Mouse (Mus musculus) ovary, postnatal 10 days (tissue): ENCODE data around the gene Atp10b.

Experiments used
- DNase-seq: peaks from one replicate; pipeline ENCODE4 v3.0.0; 2022; ENCODE audit warnings: low spot score

Atp10b gene

DNA sequence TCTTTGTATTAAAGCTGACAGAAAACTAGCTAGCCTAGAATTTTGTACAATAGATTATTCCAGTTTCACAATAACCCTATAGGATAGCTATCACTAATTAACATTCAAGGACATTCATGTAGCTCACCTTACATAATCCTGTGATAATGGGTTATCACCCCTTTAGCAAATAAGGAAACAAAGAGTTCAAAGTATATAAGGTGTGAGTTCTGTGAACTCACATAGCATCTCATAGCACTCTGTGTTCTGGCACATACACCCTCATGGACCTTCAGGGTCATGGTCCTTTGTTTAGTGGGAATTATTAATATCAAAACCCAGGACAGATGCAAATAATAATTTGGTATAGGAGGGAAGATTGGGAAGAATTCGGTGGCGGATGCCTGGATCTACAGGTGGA lies 50.4 kb downstream of the Atp10b start:
- no peak for DNase-seq

DNA sequence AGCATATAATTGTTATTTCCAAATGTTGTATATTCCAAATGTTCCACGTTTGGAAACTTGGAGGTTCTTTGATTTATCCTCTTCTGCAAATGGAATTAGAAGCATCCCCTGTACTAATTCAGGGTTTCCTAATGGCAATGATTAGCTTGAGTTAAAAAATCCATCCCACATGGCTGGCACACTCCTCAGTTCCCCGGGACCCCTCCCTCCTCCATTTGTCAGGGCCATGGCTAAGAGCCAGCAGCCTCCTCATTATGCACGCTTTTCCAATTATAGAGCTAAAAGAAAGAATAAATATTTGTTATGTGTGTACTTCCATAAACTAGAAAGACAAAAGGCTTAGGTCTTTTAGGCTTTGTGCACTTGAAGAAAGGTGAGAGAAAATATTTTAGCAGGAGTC lies 53.9 kb downstream of the Atp10b start:
- no peak for DNase-seq

GRCm38 (mm10) chr11:43213134-43213533 lies 63.5 kb downstream of the Atp10b start:
- DNase-seq, result no peak

DNA sequence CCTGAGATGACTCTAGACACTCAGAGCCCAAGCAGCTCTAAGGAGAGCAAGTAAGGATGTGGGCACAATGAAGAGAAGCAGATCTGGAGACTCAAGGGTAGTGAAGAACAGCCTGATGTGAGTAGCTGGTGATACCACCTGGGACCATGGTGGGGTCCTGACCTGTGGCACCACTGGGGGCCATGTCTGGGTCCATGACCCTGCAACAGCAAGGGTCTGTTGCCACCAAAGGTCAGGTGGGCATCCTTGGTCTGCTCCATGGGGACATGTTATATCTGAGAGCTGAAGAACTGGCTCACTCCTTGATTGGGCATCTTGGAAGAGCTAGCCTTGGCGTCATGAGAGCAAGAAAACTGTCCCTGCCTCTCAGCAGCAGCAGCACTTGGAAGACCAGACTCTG lies 64.1 kb downstream of the Atp10b start:
- DNase-seq, result no peak

DNA sequence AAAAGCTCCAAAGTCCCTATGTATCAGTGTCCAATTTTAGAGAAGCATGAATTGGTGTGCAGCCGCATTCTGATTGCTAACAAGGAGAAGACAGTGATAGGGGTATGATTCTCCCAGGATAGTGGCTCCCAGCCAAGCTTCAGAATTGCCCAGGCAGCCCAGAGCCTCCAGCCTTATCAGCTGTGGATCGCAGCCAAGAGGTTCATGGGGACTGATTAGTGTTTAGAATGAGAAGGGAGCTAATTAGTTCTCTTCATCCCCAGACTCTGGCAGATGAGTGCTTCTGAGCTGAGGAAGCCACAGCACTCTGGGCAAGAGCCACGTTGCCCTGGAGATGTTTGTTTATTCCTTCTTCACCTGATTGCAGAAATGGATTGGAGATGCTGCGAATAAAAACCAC lies 67.3 kb downstream of the Atp10b start:
- no peak for DNase-seq

DNA sequence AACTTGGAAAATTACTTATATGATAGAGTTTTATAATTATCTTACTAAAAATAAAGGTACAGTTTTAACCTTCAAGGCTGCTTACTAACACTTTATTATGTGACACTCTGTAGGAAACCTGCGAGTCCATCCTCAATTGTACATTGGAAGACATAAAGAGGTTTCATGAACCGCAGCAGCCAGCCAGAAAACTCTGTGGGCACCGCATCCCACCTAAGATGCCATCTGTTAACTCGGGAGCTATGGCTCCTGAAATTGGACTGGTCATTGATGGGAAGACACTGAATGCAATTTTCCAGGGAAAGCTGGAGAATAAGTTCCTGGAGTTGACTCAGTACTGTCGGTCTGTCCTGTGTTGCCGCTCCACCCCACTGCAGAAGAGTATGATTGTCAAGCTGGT lies 80.6 kb downstream of the Atp10b start:
- DNase-seq, result no peak

DNA sequence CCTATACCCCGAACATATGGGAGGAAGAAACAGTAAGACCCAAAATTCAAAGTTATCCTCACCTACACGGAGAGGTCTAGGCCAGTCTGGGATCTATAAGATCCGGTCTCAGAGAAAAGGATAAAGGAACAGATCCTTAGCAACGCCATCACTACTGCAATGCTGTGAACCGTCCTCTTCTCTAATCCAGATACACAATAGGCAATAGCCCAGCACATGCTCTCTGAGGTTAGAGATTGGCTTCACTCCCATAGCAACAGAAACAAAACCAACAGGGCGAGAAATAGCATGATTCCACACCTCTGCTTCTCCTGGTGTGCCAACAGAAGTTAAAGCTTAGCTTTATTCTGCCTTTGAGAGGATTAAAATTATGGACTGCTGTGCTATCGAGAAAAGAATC lies 82.4 kb downstream of the Atp10b start:
- no peak for DNase-seq

DNA sequence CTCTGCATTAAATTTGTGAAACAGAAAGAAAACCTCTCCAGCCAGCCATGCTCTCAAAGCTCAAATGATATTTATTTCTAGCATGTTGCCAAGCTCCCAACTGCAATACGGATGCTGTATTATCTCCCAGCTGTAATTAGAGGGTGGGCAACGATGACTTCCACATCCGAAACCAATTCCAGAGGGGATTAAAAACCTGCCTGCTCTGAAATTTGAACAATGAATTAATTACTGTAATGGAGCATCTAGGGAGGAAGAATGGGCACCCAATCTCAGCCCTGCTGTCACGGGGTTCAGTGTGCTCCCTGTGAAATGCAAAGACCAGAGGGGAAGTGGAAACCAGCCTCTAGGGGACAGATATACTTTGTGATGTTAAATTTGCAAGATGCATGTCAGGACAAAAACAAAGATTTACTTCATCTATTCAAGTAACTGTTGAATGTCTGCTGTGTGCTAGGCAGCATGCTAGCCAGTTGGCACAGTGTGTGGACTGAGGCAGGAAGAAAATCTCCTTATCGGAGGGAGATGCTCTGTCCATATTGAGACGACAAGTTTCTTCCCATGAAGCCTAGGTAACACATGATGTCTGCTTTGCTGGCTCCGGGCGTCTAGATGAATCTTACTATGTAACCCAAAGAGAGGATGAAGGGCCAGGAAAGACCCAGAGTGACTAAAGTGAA lies 86.8 kb downstream of the Atp10b start:
- no peak for DNase-seq

DNA sequence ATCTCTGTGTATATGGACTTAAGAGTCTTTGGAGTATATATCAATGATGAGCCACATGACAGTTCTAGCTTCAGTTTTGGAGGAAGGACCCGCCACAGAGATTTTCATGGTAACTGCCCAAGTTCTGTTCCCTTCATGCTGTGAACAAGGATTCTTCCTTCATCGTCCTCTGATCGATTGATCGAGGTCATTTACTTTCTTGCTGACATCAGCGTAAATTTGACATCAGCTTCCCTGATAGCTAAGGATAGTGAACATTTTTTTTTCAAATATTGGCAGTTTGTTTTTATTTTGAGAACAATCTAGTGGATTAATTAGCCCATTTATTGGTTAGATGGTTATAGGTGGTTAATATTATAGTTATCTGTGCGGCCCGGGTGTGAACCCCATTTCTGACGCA lies 90.1 kb downstream of the Atp10b start:
- DNase-seq, result no peak

- DNase-seq, result no peak
Observed at GRCm38 (mm10) chr11:43253034-43253433, 103.4 kb downstream of the Atp10b start.

GRCm38 (mm10) chr11:43255262-43255661 lies 105.6 kb downstream of the Atp10b start:
- no peak for DNase-seq

DNA sequence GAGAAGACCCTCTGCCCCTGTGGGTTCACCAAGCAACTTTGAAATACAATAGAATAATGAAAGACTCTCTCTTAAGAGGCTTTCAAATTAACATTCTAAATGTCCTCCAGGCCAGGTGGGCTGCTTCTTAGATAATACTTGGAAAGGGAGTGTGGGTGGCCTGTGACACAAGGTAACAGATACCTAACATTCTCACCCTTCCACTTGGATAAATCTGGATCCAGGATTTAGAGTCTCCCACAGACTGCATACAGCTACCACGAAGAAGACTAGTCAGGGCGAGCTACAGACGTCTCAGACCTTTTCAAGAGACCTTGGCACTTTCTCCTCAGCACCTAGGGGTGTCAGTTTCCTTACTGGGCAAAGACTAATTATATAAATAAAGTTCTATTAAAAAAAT lies 107.6 kb downstream of the Atp10b start:
- no peak for DNase-seq

DNA sequence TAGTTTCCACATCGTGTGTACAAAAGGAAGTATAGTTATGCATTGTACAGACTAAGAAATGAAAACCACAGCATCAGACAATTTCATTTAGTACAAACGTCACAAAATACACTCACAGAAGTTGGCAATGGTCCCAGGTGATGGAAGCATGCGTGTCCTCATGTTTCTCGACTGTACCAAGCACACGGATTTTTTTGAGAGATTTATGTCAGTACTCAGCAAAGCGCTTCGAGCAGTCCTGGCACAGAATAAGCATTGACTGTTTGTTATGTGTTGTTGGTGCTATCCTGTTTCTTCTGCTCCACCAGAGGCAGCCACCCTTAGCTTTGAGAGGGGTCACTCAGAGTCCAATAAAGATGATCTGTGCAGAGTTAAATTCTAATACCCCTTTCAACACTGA lies 108.1 kb downstream of the Atp10b start:
- no peak for DNase-seq

DNA sequence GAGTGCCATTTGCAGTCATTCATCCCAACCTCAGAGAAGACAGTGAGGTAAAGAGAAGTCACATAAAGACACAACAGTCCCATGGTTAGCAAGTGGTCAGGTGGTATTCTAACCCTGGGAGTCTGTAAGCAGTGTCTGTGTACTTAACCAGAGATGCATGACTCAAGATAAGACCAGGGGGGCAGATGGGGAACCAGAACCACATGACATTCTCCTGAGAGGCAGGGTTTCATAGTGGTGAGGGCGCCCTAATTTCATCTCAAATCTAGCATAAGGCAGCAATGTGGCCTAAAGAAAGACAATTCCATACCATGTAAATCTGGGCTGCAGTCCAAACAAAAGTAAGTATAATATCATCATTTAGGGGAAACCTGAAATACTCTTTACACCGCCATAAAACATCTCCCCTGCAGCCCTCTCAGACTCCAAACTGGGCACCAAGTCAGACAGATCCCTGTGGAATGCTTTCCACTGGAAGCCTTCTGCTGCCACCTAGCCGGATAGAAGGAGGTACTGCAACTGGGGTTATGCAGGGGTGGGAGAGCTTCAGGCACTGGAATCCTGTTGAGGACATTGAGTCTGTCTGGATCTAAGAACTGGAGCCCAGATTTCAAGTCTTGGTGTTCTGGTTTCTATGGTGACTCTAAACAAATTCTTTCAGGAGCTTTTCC lies 114.0 kb downstream of the Atp10b start:
- DNase-seq, result peak; percentile 9

DNA sequence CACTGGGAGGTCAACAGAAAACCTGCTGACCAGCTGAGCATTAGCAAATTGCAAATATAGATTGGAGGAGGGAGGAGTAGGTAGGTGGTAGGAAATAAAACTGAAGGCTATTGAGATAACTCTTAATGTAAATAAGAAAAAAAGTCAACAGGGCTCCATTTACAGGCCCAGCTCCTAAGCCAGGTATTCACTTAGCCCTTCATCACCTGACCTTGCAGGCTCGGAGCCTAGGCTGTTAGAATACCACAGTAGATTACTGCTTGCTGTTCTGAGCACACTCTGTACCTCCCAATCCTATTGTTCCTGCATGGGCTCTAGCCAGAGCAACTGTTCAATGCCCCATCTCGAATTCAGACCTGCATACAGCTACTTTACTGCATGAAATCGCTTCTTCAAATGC lies 117.8 kb downstream of the Atp10b start:
- no peak for DNase-seq

DNA sequence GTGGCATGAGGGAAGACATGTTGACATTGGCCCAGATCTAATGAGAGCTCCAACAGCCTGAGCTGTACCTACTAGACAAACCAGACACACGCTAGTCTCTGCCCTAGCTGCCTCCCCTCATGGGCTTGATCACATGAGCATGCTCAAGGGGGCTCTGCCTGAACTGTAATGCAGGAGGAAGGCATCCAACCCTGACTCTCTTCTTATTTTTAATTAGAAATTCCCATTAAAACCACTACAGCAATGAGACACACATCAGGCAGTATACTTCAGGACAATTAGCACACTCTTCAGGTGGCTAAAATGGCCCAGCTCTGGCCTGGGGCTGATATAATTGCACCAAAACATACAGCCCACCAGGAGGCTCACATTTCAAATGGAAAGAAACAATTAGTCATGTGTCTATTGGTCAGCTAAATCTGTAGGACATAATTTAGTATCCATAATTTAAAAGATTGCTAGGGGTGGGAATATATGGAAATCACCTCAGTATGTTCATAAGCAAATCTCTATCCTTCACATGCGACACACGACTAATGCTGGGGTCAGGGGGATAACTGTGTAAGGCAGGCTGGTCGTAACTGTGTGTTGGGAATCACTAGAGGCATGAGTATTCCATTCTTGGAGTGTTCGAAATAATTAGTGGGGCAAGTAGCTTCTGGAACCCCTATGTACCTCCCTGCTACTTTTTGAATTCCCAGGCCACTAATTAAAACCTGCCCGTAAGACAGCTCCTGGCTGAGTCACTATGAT lies 120.0 kb downstream of the Atp10b start:
- DNase-seq, result no peak

GRCm38 (mm10) chr11:43270256-43270806 lies 120.7 kb downstream of the Atp10b start:
- no peak for DNase-seq

DNA sequence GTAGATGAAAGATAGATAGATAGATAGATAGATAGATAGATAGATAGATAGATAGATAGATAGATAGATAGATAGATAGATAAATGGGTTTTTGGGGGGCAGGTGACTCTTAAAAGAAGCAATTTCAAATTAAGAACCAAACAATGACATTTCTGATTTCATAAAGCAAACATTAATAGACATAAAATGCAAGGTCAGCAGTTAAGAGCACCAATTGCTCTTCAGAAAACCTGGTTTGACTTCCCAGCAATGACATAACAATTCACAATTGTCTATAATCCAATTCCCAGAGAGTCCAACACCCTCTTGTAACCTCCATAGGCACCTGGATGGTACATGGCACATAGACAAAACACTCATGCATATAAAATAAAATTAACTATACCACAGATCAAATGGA lies 124.2 kb downstream of the Atp10b start:
- no peak for DNase-seq

- DNase-seq, result no peak
Observed at GRCm38 (mm10) chr11:43297584-43297983, 147.9 kb downstream of the Atp10b start.

GRCm38 (mm10) chr11:43311000-43311399 lies 161.3 kb downstream of the Atp10b start:
- no peak for DNase-seq
